Mouse (Mus musculus) neural tube, embryonic 13.5 days (tissue): ENCODE data around the gene Mipep. TPM values are rescaled to one million over a fixed set of nuclear protein-coding genes. Genes with fewer than 3 reads are reported as not detected.

Experiments used
- polyA plus RNA-seq: library from polyadenylated mRNA; unstranded; fragments of >200 nt; fragmentation: Nextera tagmentation; extraction: Ambion mirVana; gene quantifications from 2 replicates; pipeline ENCODE4 v1.2.1, GENCODE M21; 2015

The Mipep gene
- polyA plus RNA-seq, 1 experiment from 2014 or later: 16.1 TPM

Other genes starting within 250 kb of the Mipep start
- gene Spata13, start 150.6 kb upstream of the Mipep start, polyA plus RNA-seq: 22.2 and 25.6 TPM in 2 replicates
- gene C1qtnf9, start 16.4 kb upstream of the Mipep start, polyA plus RNA-seq: 0.10 and 0.25 TPM in 2 replicates